Mouse (Mus musculus) gastrocnemius, postnatal 4 days (tissue): ENCODE measurements around the gene Cpne2. TPM values are rescaled to one million over a fixed set of nuclear protein-coding genes. Genes with fewer than 3 reads are reported as not detected.

ENCODE experiments used
- DNase-seq, 2 experiments: peaks; one replicate each; pipeline ENCODE4 v3.0.0; 2021 to 2022; ENCODE audit warnings: low spot score in 2 of 2, mixed read lengths in 2 of 2
- microRNA-seq: library from miRNA; unstranded; fragments of <30 nt; microRNA quantifications from one replicate; pipeline ENCODE4 v1.2.0, GENCODE M21; 2021
- total RNA-seq, 2 experiments: library from RNA; stranded (reverse); gene quantifications; 2 replicates each; pipeline ENCODE4 v1.2.3; 2021

Cpne2 gene
- total RNA-seq, 2 experiments from 2014 or later = 20.1 to 27.0 TPM

DNA sequence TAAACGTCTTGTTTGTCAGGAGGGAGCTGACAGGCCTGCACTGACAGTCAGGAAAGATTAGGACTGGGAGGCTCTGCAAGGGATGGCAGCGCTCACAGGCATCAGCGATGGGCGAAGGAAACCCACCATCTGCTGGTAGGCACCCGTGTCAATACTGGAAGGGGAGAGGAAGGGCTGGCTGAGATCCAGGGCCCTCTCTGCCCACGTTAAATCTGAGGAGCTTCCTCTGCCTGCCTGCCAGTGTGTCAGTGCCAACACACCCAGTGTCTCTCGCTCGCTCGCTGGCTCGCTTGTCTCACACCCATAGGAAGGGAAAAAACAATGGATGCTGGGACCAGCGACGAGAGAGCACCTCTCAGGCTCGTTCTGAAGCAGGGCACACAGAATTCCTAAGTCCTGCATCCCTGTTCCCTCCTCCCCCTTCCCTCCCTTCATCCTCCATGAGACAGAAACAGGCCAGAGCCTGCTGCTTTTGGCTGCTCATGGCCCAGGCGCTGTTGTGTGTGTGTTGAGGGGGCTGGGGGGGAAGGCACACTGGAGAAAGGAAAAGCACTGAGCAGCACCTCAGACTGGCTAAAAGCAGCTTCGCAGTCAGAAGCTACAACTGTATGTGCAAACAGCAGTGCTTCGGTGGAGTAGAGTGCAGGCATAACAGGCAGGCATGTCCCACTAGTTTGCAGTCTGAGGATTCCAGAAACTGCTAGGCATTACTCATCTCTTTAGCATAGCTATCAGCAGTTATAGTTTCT, 41.5 kb downstream of the Cpne2 start:
- DNase-seq = no peak

DNA sequence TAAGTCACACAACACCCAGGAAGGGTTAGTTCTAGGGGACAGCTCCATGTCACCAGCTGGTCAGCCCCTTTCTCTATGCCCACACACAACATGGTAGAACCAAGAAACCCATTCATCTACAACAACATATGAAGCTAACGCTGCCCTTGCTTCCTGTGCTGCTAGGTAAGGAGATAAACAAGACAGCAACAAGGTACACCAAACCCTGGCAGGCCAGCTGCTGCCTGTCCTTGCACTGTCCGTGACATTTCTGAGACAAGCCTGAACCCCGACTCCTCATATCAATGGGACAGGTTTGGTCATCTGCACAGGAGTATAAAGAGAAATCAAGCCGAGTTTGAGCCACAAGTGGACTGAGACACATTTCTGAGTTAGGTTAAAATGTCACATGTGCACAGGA, 42.4 kb downstream of the Cpne2 start:
- no peak for DNase-seq

GRCm38 (mm10) chr8:94581820-94582483, 49.2 kb downstream of the Cpne2 start:
- DNase-seq = no peak

DNA sequence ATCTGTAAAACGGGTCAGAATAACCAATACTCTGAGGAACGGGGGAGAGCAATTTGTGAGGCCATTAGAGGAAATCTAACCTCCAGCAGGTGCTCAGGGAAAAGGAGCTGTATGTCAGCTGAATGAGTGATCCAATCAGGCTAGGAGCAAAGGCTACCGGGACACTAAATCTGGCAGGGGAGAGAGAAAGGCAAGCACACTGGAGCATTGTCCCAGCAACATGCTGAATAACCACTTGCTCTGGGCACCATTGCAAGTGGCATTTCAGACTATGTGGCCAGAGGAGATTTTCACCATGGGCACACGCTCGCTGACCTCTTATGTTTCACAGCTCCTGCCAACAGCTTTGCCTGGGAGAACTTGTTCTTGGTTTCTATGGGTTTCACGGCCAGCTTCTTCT, 49.8 kb downstream of the Cpne2 start:
- no peak for DNase-seq

DNA sequence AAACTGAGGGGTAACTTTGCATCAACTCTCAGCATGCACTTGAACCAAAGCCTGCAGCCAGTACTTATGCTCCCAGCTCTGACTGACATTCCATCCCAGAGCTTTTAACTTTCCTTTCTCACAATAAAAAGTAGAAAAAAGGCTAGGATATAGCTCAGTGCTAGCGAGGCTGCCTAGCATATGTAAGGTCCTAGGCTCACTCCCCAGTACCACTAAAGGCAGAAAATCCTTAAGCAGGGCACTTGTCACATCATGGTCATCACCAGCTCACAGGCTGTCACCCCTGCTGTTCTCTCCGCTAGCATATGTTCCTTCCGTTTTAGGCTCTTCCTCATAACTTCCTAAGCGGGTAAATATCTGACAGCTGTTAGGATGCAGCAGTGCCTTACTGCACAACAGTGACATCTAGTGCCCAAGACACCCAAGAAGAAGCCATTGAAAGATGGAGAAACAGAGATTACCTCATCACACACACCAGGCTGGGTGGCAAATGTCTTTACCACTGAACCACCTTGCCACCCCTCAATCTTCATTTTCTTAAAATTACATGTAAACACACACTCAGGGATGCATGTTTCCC, 51.5 kb downstream of the Cpne2 start:
- DNase-seq = no peak

- DNase-seq = no peak
Measured at GRCm38 (mm10) chr8:94591691-94592090, 58.9 kb downstream of the Cpne2 start.

DNA sequence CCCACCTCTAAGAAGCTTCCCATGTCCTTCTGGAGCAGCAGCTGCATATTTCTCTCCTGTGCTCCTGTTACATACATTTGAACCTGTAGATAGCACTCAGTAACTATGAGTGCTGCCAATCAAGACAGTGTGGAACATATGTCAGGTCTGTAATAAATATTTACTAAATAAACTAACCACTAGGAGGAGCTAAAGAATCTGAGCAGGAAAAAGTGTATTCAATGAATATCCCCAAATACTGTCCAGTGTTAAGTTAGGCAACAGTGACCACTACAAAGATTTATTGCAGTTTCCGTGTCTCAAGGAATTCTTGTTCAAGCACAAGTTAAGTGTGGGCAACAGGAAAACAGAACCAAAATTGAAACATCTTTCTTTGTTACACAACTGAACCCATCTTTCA, 61.4 kb downstream of the Cpne2 start:
- no peak for DNase-seq

DNA sequence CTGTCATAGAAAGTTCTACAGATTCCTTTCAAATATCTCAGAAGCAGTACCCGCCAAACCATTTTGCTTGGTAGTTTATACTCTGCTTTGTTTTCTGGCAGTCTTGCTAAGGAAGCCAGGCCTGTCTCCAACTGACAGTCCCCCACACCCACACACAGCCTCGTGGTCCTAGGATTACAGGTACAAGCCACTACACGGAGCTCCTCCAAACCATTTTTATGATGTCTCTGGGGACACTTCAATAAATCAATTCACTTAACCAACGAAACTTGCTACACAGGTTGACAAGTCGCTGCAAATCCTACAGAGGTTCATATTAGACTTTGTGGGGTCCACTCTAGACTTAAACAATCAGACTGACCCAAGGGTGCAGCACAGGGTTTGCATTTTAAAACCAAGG, 67.7 kb downstream of the Cpne2 start:
- no peak for DNase-seq

- peak in 1 of 2 experiments; percentile 26 for DNase-seq
Measured at GRCm38 (mm10) chr8:94601034-94601606, 68.3 kb downstream of the Cpne2 start.

- DNase-seq = peak; percentile 99
Measured at GRCm38 (mm10) chr8:94601607-94602385, 69.0 kb downstream of the Cpne2 start, which contains the start of the genes Rspry1 and Fam192a. Gene Rspry1, plus strand, starts transcription at chr8:94601937. Gene Fam192a, minus strand, starts transcription at chr8:94601997.

GRCm38 (mm10) chr8:94602471-94603131, 69.8 kb downstream of the Cpne2 start:
- DNase-seq = peak in 1 of 2 experiments; percentile 17

DNA sequence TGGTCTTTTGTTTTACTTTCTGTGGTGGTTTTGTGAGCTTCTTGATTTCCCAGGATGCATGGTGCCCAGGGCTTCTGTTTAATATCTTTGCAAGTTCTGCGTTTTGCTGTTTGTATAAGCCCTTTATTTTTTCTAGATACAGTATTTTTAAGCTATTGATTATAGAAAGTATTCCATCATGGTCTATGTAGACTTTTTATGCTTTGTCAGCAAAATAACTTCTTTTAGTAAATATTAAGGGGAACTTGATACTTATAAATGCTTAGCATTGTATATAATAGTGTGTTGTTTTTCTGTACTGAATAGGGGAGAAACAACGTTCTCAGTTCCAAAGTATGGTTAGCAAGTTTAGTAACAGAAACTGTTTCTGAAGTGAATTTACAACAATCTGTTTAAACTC, 71.2 kb downstream of the Cpne2 start:
- DNase-seq = no peak

- DNase-seq = no peak
Measured at GRCm38 (mm10) chr8:94607064-94607463, 74.3 kb downstream of the Cpne2 start.

Small RNA genes within 50 kb of the gene (microRNA-seq; reads per million reads assigned to microRNA genes)
- not detected for gene Mir7072

Other genes starting within 250 kb of the Cpne2 start
- gene Slc12a3, start 203.8 kb upstream of the Cpne2 start, total RNA-seq = under 1 TPM in 1 of 2 experiments, not detected in 1; 0.10 TPM
- gene Herpud1, start 146.6 kb upstream of the Cpne2 start, total RNA-seq = 10 to 100 TPM; 57.2 to 58.0 TPM
- 1 to 10 TPM in 1 of 2 experiments, under 1 TPM in 1; 0.65 to 1.8 TPM for gene Nlrc5, start 98.6 kb upstream of the Cpne2 start, total RNA-seq
- 10 to 100 TPM; 20.2 to 22.7 TPM for gene Rspry1, start 68.9 kb downstream of the Cpne2 start, total RNA-seq
- 10 to 100 TPM; 27.1 to 33.0 TPM for gene Fam192a, start 69.0 kb downstream of the Cpne2 start, total RNA-seq
- gene Arl2bp, start 133.6 kb downstream of the Cpne2 start, total RNA-seq = 10 to 100 TPM; 70.9 to 77.7 TPM
- gene Pllp, start 163.3 kb downstream of the Cpne2 start, total RNA-seq = 1 to 10 TPM; 7.1 TPM
- not detected for gene Ccl22, start 212.6 kb downstream of the Cpne2 start, total RNA-seq
- 1 to 10 TPM; 2.1 to 2.3 TPM for gene Cx3cl1, start 239.0 kb downstream of the Cpne2 start, total RNA-seq